Mouse (Mus musculus) thymus, adult 2 months (tissue): Measurements from ENCODE around the gene Rpl7a. TPM values are rescaled to one million over a fixed set of nuclear protein-coding genes. Genes with fewer than 3 reads are reported as not detected.
"Not testable (repeated sequence)": the region's sequence is repeated elsewhere in the genome, so short reads cannot be mapped to it uniquely, and the experiment has no call there.

ENCODE experiments used
- DNase-seq: peaks from one replicate; pipeline ENCODE4 v3.0.0; 2021
- H3K27ac ChIP-seq: fragments of 200-500 bp; 2 replicates; pipeline ENCODE4 v1.5.1; 2012; ENCODE audit warnings: low read length, control low read depth; ENCODE audit not compliant: control insufficient read depth, insufficient read depth
- H3K27me3 ChIP-seq: fragments of 200-500 bp; 2 replicates; pipeline ENCODE4 v1.6.1; 2012; ENCODE audit warnings: mild to moderate bottlenecking, low read length, moderate library complexity, mixed read lengths; ENCODE audit not compliant: control insufficient read depth, insufficient read depth
- H3K36me3 ChIP-seq: fragments of 200-500 bp; 2 replicates; pipeline ENCODE4 v1.6.1; 2012; ENCODE audit warnings: mild to moderate bottlenecking, low read length, moderate library complexity; ENCODE audit not compliant: control insufficient read depth, insufficient read depth
- H3K4me1 ChIP-seq: fragments of 200-500 bp; replicated peaks from 2 replicates; pipeline ENCODE4 v1.6.1; 2012; ENCODE audit warnings: low read length; ENCODE audit not compliant: control insufficient read depth, insufficient read depth
- H3K4me3 ChIP-seq: fragments of 200-500 bp; 2 replicates; pipeline ENCODE4 v1.5.1; 2012; ENCODE audit warnings: mild to moderate bottlenecking, low read length, control low read depth, moderate library complexity; ENCODE audit not compliant: control insufficient read depth, insufficient read depth
- CTCF ChIP-seq: fragments of 200-500 bp; IDR thresholded peaks from 2 replicates; pipeline ENCODE4 v1.5.1; 2012; ENCODE audit warnings: mild to moderate bottlenecking, control low read depth, low read length, moderate library complexity, borderline replicate concordance; ENCODE audit not compliant: control insufficient read depth, poor library complexity, insufficient read depth; ENCODE audit errors: extremely low read depth
- POLR2A ChIP-seq: fragments of 200-500 bp; IDR thresholded peaks from 2 replicates; pipeline ENCODE4 v1.6.1; 2012; ENCODE audit warnings: mild to moderate bottlenecking, low read length, control low read depth, moderate library complexity; ENCODE audit not compliant: control insufficient read depth, poor library complexity, insufficient read depth; ENCODE audit errors: extremely low read depth
- WGBS: fragments of 180-500 bp; shearing (Covaris S2); methylation state at CpG from one replicate; pipeline ENCODE4 v1.1.7; 2018; 5-methylcytosine and 5-hydroxymethylcytosine counted together
- polyA plus RNA-seq: library from polyadenylated mRNA; depleted of rRNA; stranded (reverse); fragments of >200 nt; gene quantifications from 2 replicates; pipeline ENCODE4 v1.2.3, GENCODE M21; 2012; rRNA removed

Gene Rpl7a
- 799 and 817 TPM in 2 replicates for polyA plus RNA-seq

DNA sequence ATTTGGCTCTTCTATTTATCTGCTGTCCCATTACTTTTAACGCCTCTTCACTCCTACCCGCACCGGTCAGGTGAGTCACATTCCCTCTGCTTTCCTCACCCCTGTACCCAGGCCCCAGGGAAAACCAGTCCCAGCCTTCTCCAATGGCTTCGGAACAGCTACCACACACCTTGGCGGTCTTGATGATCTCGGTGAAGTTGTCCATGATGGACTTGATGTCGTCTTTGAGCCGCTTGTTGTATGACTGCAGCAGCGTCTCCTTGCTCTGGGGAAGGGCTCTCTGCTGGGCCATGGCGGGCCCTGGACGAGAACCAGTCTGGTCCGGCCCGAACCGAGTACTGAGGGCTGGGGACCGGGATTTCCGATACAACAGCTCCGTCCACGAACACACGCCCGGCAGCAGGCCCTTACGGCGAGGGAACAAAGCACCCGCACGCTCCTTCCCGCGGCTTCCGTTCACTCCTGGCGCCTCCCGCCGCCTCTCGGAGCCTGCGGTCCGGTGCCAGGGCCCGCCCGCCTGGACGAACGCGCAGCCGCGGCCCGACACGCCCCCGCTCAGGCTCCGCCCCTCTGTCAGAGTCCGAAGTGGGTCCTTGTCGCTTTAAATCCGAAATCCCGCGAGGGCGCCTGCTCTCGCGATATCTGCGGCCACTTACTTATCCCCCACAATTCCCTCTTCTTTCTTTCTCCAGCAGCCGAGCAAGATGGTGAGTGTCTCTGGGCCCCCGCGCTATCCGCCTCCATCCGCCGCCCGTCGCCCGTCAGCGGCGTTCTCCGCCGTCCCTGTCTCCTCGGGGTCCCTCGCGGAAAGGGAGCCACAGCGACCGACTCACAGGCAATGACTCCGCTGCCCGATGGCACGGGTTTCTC is at the start of gene Rpl7a, which contains the start of gene Med22:
Rpl7a (plus strand) TSS at position 641 of the 870 bp plus-strand sequence.
Med22 (minus strand) TSS at position 554 of the 870 bp plus-strand sequence.
- peak within 1 kb of the TSS; percentile 84 for H3K4me3 ChIP-seq
- WGBS: under 1% methylated on average over 74 of the region's 74 CpGs
- H3K27me3 ChIP-seq: no peaks in the 10 kb centered on the region
- peak within 1 kb of the TSS; percentile 13 for H3K27ac ChIP-seq
- peak; percentile 99 for DNase-seq
- TF ChIP-seq POLR2A: peak; percentile 94
- TF ChIP-seq CTCF: 0 out of 2 replicates have a peak, but pooled peaks have one; percentile 39
- peaks cover 23% of the 10 kb centered on the region for H3K36me3 ChIP-seq
- H3K4me1 ChIP-seq: peaks cover 31% of the 10 kb centered on the region

DNA sequence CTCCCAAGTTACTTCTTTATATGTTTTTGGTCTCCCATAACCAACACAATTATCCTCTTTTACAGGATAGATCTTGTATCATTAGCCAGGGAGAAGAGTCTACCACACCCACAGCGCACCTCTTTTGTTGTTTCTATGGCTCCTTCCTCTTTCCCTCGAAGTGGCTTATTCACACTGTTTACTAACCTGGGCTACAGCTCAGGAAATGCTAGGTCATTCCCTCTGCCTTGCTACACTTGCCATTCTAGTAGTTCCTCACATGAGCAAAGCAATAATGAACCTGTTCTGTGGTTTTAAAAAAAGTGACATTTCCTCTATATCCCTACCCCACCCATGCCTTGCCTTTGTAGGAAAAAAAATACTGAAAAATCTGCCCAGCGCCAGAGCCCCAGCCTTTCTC is 47.7 kb upstream of the Rpl7a start:
- no peak for DNase-seq
- Histone ChIP-seq H3K4me1 (no peaks in the 10 kb centered on the region), H3K27me3 (no peaks in the 10 kb centered on the region), H3K36me3 (no peaks in the 10 kb centered on the region), H3K27ac (no peak overlapping the region), H3K4me3 (no peak overlapping the region)
- no peak for TF ChIP-seq CTCF
- TF ChIP-seq POLR2A: no peak
- 16% methylated on average over 3 of the region's 3 CpGs for WGBS

DNA sequence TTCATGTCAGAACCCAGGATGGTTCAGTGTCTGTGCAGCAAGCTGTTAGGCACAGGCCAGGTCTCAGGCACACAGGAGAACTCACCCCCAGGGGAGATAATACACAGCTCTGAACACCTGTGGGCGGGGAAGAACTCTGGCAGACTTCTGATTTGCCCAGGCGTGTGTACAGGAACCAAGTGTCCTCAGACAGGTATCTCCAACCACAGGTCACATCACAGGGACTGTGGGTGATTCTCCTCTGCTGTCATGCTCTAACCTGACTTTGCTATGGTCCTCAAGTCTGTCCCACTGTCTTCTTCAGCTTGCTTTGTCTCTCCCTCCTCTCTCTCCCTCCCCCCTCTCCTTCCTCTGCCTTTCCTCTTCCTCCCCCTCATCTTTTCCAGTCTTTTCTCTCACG is 45.7 kb upstream of the Rpl7a start, which contains the start of gene Abo:
Abo (minus strand) TSS at position 101 of the 400 bp plus-strand sequence.
- H3K27ac ChIP-seq: no peak within 1 kb of the TSS
- WGBS: 86% methylated on average over 3 of the region's 3 CpGs
- no peaks in the 10 kb centered on the region for H3K36me3 ChIP-seq
- H3K4me1 ChIP-seq: no peaks in the 10 kb centered on the region
- no peak within 1 kb of the TSS for H3K4me3 ChIP-seq
- no peak for TF ChIP-seq POLR2A
- TF ChIP-seq CTCF: no peak
- H3K27me3 ChIP-seq: no peaks in the 10 kb centered on the region
- DNase-seq: no peak

DNA sequence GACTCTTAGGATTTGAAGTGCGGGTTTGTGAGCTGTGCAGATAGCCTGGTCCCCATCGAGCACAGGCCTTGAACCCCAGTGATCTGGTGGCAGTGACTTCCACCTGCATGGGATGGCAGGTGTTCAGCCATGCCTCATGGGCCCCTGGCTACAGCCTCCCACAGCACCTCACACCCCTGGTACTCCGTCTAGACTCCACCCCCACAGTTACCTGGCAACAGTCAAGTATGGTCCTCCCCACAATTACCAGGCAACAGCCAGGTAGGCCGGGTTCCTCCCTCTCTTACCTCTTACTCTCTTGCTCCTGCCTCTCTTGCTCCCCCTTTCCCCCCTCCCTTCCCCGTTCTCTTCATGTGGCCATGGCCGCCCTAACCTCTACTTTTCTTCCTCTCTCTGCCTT is 39.9 kb upstream of the Rpl7a start:
- Histone ChIP-seq H3K27ac (no peak overlapping the region), H3K27me3 (no peaks in the 10 kb centered on the region), H3K4me3 (no peak overlapping the region), H3K36me3 (no peaks in the 10 kb centered on the region), H3K4me1 (no peaks in the 10 kb centered on the region)
- TF ChIP-seq CTCF (no peak), POLR2A (no peak)
- DNase-seq: no peak
- 77% methylated on average over 6 of the region's 6 CpGs for WGBS

DNA sequence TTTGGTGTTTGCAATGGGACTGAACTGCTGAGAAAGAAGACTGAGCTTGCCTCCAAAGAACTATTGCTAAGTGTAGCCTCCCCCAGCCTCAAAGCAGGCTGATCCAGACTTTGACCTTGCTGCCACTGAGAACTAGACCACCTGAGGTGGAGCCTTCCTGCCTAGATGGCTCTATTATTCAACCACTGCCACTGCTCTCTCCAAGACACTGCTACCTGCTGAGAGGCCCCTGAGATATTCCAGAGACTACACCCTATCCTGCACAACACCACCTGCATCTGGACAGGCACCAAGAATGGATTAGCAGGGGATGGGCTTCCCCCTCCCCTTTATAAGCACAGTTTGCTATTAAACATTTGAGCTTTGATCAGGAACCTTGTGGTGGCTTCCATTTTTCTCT is 32.0 kb upstream of the Rpl7a start:
- Histone ChIP-seq H3K4me1 (no peaks in the 10 kb centered on the region), H3K36me3 (no peaks in the 10 kb centered on the region), H3K4me3 (no peak overlapping the region), H3K27ac (no peak overlapping the region), H3K27me3 (no peaks in the 10 kb centered on the region)
- TF ChIP-seq POLR2A: no peak
- TF ChIP-seq CTCF: no peak
- no peak for DNase-seq

DNA sequence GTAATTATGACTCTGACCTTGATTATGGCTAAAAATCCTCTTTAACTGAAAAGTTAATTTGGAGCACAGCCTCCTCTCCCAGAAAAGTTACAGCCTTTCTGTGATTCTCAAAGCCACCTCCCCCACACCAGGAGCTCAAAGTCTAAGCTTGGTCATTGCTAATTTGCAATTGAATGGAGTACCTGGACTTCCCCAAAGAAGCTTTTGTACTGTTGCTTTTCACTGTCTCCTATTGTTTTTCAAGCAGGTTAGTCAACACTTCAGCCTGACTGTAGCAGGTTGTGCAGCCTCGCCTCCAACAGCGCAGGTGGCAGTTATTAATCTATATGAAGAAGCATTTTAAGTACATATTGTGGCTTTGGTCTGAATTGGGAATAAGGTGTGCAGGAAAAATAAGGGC is 25.0 kb upstream of the Rpl7a start:
- WGBS: 98% methylated on average over 2 of the region's 2 CpGs
- DNase-seq, H3K27ac ChIP-seq, H3K27me3 ChIP-seq, H3K4me3 ChIP-seq, H3K4me1 ChIP-seq: not testable (repeated sequence)
- H3K36me3 ChIP-seq: peaks cover 12% of the 10 kb centered on the region

DNA sequence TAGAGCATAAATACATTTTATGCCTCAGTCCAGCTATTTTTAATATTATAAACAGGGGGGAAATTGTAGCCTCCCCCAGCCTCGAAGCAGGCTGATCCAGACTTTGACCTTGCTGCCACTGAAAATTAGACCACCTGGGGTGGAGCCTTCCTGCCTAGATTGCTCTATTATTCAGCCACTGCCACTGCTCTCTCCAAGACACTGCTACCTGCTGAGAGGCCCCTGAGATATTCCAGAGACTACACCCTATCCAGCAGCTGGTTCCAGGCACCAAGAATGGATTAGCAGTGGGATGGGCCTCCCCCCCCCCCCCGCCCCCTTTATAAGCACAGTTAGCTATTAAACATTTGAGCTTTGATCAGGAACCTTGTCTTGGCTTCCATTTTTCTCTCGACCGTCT is 24.4 kb upstream of the Rpl7a start:
- H3K27me3 ChIP-seq, H3K27ac ChIP-seq, H3K4me3 ChIP-seq, H3K4me1 ChIP-seq, DNase-seq: not testable (repeated sequence)
- H3K36me3 ChIP-seq: peaks cover 17% of the 10 kb centered on the region
- 92% methylated on average over 4 of the region's 4 CpGs for WGBS
